Mouse (Mus musculus) induced T-regulatory cell, adult 2 months (primary cell): ENCODE data around the gene Reck.

Experiments
- DNase-seq: peaks from one replicate; pipeline ENCODE4 v3.0.0-alpha.2; 2012; ENCODE audit warnings: low read depth

The Reck gene

DNA sequence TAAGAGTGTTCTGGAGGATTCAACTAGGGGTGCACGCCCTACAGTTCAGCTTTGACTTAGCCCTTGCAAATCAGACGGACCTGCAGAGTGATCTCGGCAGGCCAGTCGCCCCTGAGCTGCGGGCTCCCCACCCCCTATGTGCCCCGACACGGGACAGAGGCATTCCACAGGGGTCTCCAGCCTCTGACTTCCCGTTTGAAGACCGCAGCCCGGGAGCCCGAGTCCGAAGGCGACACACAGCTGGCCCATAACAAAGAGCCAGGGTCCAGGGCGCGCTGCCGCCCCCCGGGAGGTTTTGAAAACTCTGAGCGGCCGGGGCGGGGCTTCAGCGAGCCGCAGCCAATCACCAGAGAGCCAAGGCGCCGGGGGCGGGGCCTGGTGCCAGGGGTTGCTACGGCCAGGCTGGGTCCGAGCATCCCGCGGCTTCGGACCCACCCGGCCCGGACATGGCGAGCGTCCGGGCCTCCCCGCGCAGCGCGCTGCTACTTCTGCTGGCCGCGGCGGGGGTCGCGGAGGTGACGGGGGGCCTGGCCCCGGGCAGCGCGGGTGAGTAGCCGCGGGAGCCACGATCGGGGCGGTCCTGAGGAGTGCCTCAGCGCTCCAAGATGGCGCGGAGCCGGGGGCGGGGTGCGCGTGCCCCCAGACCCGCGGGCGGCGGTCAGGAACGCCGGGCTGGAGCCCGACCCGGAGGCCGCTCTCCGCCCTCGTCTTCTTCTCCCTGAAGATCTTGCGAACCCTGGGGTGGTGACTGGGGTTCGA is at the start of gene Reck:
Reck (plus strand) TSS at position 371 of the 759 bp plus-strand sequence.
- DNase-seq: peak; percentile 85

DNA sequence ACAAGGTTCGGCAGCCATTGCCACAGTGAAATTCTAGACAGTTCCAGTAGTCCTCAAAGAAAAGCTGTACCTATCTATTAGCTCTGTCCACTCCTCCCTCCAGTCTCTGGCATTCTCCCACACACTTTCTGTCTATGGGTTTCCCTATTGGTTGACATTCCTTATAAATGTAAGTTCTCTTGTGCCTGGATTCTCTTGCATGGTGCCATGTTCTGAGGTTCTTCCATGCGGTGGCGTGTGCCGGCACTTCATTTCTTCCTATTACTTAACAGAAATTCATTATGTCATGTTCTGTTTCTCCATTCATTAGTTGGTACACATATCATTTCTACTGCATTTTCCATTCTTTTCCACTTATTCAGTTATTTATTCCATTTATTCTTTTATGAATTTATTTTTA is 46.5 kb upstream of the Reck start:
- no peak for DNase-seq

DNA sequence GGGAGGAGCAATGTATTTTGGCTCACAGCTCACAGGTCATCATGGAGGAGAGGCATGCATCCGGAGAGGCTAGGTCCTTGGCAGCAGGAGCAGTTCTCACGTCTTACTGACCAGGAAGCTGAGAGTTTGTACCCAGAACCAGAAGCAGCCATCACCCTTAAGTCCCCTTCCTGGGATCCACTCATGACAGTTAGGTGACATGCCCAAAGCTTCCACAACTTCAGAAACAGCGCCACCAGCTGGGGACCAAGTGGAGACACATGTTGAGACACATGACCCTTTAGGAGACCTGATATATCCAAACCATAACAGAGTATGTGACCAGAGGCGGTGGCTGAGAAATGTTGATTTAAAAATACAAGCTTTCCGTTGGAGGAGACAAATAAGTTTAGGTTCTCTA is 43.3 kb upstream of the Reck start:
- peak; percentile 29 for DNase-seq

DNA sequence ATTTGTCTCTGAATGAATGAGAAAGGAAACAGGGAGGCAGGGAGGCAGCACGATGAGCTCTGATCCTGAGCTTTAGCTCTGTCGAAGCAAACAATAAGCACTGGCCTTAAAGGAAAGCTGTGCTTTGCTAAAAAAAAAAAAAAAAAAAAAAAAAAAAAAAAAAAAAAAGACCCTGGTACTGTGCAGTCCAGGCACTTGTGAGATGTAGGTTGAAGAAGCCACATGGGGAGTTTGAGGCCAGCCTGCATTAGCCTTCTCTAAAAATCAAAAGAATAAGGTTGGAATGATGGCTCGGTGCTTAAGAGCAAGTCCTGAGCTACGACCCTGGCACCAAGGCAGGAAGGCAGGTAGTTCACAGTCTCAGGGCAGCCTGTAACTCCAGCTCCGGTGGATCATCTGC is 41.6 kb upstream of the Reck start:
- DNase-seq: no peak

DNA sequence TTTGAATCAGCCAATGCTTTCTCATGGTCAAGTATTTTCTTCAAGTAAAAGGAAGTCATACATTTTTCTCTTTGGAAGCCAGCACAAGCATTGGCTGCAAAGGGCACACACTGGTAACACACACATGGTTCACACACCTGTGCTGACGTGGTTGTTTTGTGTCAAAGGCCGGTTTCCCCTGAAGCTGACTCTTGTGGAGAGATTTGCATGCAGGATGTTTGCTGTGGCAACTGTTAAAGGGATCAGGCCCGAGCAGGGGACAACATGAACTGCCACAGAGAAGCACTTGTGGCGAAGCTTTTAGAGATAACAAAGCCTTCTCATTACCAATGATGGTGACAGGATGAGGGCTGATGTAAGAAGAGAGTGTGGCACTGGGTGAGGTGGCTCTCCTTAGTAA is 40.6 kb upstream of the Reck start:
- no peak for DNase-seq

DNA sequence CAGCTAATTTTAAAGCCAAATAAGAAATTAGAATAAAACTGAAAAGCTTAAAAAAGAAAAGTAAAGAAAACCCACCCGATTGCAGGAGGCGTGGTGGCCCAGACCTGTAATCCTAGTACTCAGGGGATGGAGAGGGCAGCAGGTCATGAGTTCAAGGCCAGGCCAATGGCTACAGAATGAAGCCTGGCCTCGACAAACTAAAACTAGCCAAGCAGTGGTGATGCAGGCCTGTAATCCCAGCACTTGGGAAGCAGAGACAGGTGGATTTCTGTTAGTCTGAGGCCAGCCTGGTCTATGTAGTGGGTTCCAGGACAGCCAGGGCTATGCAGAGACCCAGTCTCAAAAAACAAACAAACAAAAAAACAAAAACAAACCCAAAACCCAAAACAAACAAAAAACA is 37.0 kb upstream of the Reck start:
- DNase-seq: no peak

DNA sequence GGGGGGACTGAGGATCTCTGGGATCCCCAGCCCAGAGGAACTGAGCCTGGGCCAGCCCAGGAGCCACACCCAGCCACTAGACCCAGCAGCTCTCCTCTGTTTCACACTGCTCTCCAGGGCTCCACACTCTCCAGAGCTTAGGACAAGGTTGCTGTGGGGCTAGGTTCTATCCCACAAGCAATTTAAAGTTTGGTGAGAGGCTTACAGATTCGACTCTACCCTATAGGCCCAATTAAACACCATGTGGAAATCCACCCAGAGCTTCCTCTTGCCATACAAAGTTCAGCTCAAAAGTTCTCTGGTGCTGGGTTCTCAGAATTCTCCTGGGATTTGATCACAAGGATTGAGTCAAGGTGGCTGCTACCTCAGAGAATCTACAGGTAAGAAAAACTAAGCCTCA is 35.2 kb upstream of the Reck start, which contains the start of gene Olfr157:
Olfr157 (minus strand) TSS at position 101 of the 400 bp plus-strand sequence.
- no peak for DNase-seq

DNA sequence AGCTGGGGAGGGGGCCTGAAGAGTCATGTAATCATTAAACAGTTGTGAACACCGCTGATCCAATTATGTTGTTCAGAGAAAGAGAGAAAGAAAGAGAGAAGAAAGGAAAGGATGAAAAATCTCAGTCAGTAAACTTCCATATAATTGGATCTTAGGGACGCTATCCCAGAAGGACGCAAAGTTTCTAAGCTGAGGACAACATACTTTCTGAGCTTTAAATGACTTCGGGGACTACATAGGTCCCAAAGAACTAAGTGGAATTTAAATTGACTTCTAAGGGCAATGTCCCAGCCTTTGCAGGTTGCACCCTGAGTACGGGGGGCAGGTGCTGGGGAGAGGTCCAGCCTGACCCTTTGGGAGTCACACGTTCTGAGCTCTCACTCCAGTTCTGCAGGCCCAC is 24.1 kb upstream of the Reck start, which contains the start of gene Olfr155:
Olfr155 (plus strand) TSS at position 301 of the 400 bp plus-strand sequence.
- no peak for DNase-seq

DNA sequence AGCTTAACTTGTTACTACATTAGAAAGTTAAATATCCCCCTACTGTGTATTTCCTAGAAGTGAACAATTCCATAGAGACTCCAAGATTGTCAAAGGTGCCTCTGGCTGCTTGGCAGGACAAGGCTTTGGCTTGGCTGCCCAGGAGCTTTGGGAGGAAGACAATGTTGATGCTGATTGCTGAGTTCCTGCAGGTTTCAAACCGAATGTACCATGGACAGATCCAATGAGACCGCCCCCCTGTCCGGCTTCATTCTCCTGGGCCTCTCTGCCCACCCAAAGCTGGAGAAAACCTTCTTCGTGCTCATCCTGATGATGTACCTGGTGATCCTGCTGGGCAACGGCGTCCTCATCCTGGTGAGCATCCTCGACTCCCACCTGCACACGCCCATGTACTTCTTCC is 21.2 kb upstream of the Reck start:
- no peak for DNase-seq

DNA sequence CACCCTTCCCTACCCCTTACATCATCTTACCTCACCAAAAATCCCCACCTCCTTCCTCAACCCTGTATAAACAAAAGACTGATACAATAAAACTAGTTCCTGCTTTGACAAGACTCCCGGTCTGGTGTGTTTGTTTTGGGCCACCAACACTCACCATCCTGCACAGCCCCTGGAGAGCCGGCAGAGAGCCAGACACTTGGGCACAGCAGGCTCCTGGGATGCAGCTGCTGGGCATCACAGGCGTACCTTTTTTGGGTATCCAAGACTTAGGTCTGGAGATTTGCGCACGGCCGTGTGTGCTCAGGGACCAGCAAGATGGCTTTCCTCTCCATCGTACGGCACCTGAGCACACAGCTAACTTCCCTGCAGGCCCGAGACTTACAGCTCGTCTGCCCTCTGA is 15.4 kb upstream of the Reck start:
- DNase-seq: no peak

DNA sequence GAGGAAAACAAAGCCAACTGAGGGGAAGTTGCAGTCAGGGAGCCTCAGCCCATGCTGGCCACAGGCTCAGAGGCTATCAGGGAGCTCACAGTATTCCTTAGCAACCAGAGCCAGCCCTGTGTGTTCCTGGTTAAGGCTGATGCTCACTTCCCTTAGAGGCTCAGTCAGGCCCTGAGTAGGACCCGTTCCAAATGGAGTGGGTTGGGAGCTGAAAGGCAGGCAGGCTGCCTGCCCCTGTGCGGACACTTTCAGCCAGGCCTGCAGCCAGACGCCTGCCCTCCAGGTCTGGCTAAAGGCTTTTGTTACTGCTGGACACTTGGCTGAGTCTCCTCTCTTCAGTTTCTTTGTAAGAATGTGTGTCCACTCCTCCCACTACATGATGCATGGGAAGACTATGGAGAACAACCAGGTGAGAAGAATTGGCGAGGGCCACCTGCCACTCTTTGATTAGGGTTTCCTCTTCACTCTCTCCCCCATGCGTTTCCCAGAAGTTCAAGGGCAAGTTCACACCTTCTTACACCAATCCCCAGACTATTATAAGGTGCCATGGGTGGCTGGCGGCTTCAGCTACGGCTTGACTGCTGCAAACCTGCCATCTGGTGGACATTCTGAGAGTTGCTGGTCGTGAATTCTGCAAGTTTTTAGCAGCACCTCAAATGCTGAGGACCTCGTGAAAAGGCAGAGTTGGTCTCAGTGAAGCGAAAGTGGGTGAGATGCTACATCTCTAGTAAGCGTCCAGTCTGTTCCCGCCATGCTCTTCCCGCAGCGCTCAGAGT is 14.4 kb upstream of the Reck start:
- DNase-seq: peak; percentile 74

DNA sequence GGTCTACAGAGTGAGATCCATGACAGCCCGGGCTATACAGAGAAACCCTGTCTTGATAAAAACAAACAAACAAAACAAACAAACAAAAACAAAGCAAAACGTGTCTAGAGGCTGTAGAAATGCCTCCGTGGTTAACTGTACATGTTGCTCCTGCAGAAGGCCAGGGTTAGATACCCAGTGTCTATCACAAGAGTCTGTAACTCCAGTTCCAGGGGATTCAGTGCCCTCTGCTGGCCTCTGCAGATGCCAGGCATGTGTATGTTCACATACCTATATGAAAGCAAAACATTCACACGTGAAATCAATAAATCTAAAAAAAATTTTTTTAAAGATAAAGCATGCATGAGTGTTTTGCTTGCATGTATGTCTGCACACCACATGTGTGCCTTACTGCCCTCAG is 12.0 kb upstream of the Reck start:
- DNase-seq: peak; percentile 12

DNA sequence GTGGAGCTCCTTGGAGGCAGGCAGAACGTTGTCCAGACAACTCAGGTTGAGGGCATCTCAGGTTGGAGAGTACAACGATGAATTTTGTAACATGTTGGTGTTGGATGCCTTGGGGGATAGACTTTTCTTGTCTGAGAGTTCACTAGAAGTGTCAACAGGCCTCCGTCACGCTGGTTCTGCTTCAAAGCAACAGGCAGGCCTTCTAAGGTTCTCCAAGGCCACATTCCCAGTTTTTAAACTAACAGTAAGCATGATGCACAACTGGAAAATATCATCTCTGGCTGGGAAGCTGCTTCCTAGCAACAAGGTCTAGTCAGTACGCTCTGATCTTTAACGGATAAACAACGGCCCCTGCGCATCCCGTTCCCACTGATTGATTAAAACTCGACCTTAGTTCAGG is 5.5 kb upstream of the Reck start:
- no peak for DNase-seq

DNA sequence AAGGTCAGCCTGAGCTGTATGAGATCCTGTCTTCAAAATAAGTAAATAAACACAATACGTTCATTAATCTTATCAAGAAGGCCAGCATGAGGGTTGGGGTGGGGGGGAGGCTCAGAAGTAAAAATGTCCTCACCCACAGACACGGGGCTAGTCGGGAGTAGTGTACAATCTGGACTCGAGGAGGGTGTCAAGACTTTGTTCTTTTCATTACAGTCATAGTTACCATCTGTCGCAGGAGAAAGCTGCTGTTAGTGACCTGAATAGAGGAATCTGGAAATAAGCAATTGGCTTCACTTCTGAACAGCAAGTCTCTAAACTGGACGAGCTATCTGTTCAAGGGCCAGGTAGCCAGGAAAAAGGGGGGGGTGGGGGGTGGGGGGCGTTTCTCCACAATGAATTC is 829 bp upstream of the Reck start:
- DNase-seq: no peak

DNA sequence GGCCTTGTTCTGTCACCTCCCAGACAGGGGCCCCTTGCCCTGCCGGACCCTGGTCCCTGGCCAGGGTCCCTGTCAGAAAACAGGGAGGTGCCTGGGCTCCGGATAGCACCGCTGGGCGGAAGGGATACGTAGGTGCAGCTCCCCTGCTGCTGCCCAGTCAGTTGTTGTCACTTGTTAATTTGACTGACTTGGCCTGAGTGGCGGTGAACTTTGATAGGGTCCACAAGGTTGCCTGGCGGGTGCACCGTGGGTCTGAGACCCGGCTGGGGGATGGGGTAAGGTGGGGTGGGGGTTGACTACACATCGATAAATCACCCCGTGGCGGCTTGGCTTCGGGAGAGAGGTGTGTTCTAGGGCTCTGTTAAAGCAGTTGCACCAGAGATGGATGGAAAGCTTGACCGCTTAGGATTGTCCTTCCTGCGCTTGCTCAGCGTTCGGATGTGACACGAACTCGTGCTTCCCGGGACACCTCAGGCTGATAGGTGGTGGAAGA is 635 bp downstream of the Reck start:
- no peak for DNase-seq

DNA sequence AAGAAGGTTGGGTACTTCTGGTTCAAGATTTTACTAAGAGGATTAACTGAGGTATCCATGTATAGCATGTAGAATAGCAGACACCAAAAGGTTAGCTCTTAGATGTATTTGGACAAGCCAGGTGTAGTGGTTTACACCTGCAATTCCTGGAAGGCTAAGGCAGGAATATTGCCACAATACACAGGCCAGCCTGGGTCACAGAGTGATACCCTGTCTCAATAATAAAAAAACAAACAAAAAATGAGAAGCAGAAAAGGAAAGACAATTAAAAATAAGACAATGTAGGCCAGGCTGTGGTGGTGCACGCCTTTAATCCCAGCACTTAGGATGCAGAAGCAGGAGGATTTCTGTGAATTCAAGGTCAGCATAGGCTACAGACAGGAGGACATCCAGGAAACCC is 1.9 kb downstream of the Reck start:
- no peak for DNase-seq

DNA sequence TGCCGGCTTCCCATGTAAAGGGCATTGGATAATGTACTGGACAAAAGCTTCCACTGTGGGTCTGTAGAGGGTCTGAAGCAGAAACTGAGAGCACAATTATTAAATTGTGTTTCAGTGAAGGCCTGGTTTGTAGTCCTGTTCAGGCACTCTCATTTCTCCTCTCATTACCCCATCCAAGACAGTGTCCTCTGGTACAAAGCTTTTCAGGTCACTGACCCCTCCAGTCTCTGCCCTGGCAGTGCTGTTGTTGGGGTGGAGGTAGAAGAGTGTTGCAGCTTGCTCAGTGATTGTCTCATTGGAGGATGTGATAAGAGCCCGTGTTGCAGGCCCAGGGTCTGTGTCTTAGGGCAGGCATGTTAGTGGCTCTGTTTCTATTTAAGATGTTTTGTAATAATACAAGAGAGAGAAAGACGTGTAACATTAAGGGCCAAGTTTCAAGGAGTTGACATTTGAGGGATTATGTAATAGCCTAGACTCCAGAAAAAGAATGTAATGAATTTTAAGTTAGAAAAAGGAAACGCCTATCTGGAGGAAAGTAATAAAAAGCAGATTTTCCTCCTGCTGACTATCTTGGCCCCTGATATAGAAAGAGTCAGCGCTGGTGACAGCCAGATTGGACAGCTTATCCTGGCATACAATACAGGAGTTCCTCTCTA is 2.9 kb downstream of the Reck start:
- no peak for DNase-seq

DNA sequence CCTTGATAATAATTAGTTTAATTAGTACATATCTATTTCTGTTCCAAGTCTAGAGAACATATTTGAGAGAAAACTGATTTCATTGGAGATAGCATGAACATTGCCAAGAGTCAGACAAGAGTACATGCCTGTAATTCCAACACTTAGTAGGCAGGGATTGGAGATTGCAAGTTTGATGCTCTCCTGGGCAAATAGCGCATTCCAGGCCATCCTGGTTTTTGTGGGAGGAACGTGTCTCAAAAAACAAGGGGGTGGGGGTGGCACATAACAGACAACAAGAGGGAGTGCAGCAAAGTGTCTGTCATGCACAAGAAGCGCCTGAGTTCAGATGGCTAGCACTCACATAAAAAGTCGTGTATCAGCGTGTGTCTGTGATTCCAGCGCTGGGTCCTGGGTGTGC is 4.2 kb downstream of the Reck start:
- no peak for DNase-seq

DNA sequence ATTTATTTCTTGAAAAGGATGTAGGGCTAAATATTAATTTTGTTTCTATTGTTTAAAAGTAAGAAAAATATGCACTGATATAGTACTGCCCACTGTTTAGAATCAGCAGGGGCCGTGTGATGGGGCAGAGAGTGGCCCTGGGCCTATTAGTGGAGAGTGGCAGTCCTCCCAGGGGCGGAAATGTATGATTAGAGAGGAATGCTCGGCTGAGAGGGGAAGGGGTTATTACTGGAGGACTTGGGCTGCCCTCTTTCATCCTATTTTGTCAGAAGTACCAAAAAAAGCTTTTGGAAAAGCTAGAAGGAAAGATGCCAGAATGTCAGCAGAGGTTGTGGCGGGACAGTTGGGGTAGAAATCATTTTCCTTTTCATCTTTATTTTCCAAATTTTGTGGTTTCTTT is 8.9 kb downstream of the Reck start:
- DNase-seq: no peak

DNA sequence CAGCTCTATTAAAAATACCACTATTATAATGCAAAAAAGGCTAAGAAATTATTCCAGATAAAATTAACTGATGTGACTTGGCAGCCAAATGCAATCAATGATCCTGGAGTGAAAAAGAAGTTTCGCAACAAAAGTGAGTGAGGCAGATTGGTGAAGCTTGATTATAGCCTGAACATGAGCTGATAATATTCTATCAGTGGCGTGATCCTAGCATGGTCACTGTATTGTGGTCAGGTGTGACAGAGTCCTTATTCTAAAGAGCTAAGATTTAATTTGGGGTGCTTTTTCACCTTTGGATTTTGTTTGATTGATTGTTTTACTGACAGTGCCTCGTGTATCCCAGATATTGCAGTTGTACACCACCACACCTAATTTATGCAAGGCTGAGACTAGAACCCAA is 15.9 kb downstream of the Reck start:
- DNase-seq: no peak

DNA sequence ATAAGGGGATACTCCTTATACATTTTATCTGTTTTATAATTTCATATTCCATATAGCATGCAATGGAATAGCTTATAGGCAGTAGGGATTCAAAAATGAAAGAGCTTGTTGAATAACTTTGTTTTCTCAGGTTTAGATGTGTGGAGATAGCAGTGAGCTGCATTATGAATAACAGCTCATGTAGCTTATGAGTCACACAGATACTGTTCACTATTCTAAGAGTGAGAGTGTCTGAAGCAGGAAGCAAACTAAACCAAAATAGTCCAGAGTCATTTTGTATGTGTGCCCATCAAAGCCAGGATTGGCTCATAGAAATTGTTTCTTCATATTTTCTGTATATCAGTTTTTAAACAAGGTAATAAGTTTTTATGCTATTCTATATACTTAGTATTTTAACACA is 21.9 kb downstream of the Reck start:
- DNase-seq: no peak

DNA sequence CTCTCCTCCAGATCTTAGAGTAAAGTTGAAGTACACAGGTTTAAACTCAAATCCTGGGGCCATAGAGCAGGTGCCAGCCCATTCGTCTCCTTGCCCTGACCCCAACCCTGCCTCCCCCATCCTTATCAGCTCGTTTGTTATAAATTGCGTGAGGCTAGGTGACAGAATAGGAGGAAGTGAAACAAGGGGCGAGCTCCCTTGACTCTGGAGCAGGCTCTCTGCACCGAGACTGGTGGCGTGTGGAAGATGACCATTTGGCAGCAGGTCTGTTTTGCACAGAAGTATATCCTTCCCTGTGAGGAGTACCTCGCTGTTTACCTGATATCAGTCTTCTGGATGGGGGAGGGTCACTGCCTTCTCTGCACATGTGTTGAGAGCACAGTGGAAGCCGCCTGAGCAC is 23.9 kb downstream of the Reck start:
- no peak for DNase-seq

DNA sequence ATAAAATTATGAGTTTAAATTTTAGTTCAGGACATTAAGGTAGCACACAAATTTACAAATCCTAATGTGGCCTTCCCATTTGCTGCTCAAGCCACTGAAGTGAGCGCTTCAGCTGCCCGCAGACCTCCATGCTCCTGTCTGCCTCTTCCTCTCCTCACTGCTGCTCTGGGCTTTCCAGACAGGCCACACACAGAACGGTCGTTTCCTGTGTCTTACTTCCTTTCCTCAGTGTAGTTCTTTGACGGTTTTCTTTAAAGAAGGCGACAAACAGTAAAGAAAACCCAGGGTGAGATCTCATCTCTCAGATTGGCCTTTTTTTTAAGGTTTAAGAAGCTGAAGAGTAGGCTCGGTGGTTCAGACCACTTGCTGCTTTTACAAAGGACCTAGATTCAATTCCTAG is 28.4 kb downstream of the Reck start:
- peak; percentile 73 for DNase-seq
